Mouse (Mus musculus) monocyte, adult 59 days (primary cell): ENCODE measurements around the gene Gm3278. TPM values are rescaled to one million over a fixed set of nuclear protein-coding genes. Genes with fewer than 3 reads are reported as not detected.

Source experiments
- total RNA-seq, 2 experiments: library from RNA; stranded (reverse); gene quantifications; one replicate each; pipeline ENCODE4 v1.2.4; 2023

Gene Gm3278
- total RNA-seq: not detected

DNA sequence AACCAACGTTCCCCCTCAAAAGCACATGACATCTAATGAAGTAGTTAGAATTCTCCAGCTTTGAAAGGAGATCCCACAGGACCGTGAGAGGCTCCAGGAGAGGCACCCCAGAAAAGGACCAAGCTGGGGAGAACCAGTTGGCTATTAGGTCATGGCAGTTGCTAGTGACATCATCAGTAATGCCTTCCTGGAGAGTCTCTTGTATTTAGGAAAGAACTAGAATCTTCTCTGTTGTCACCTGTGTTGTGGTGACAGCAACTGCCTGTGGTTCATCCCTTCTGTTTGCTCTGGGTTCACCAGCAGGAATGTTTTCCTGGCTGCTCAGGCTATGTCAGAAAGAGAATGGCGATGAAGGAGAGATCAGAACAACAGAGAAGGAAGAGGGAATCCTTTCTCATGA, at the start of gene Gm3278:
Gene Gm3278, plus strand, starts transcription at position 301 of the 400 bp plus-strand sequence.

DNA sequence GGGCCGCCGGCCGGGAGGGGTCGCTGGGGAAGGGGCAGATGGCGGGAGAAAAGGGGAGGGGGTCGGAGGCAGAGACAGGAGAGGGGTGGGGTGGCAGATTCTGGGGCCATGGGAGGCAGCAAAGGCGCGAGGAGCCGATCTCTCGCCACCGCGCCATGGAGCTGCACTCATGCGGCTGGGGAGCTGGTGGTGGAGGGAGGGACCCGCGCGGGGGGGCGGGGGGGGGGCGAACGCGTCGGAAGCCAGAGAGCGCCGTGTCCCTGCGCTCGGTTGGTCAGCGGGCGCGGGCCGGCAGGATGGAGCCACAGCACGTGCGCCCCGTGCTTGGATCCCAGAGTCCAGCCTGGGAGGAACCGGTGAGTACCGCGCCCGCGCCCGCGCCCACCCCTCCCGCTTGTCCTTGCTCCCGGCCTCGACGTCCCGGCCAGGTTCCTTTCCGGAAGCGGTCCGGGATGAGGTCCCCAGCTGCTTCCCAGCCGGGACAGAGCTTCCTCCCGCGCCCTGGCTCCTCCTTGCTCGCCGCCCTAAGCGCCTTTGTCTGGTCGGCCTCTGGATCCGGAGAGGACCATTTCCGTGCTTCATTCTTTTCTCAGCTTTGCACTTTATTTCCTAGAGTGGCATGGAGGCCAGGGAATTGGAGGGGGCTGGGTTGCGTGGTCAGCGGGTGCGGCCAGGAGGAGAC, 36.8 kb upstream of the Gm3278 start, which contains the start of gene Gm3264:
Gene Gm3264, plus strand, starts transcription at position 278 of the 682 bp plus-strand sequence.

Other genes with a start within 250 kb of the Gm3278 start
- not detected for gene Gm3239, start 228.2 kb upstream of the Gm3278 start, total RNA-seq
- gene Gm7876, start 183.2 kb upstream of the Gm3278 start, total RNA-seq: not detected
- gene Gm3252, start 165.6 kb upstream of the Gm3278 start, total RNA-seq: not detected
- gene Gm9602, start 116.1 kb upstream of the Gm3278 start, total RNA-seq: not detected
- gene Gm3269, start 54.3 kb upstream of the Gm3278 start, total RNA-seq: not detected
- not detected for gene Gm3264, start 36.8 kb upstream of the Gm3278 start, total RNA-seq
- not detected for gene Gm8297, start 91.5 kb downstream of the Gm3278 start, total RNA-seq
- gene Gm3298, start 123.5 kb downstream of the Gm3278 start, total RNA-seq: not detected
- not detected for gene 4930555G01Rik, start 158.2 kb downstream of the Gm3278 start, total RNA-seq
- gene Gm8281, start 178.6 kb downstream of the Gm3278 start, total RNA-seq: not detected
- not detected for gene Gm8279, start 239.1 kb downstream of the Gm3278 start, total RNA-seq